Mouse (Mus musculus) R1 (cell line): ENCODE measurements at regions not wholly inside any gene's neighbourhood (a gene's known extent, or its start where the extent isn't known, plus 50 kb on each side); places are given as distances from the start of the nearest gene placed in this dataset.

Experiments
- DNase-seq: peaks from one replicate; pipeline ENCODE4 v3.0.0-alpha.2; 2018; ENCODE audit warnings: low read depth, low spot score

- no peak for DNase-seq
Measured at GRCm38 (mm10) chr3:52453041-52453440, 184.9 kb downstream of the Foxo1 start.

GRCm38 (mm10) chr3:52452345-52452744, 184.2 kb downstream of the Foxo1 start:
- no peak for DNase-seq

- no peak for DNase-seq
Measured at GRCm38 (mm10) chr3:52446991-52447390, 178.9 kb downstream of the Foxo1 start.

GRCm38 (mm10) chr3:52446500-52446899, 178.4 kb downstream of the Foxo1 start:
- DNase-seq, result no peak

GRCm38 (mm10) chr3:52444420-52445119, 176.4 kb downstream of the Foxo1 start:
- no peak for DNase-seq

GRCm38 (mm10) chr3:52443856-52444255, 175.7 kb downstream of the Foxo1 start:
- DNase-seq, result no peak

GRCm38 (mm10) chr3:52429014-52429589, 161.0 kb downstream of the Foxo1 start:
- DNase-seq, result no peak

- no peak for DNase-seq
Measured at GRCm38 (mm10) chr3:52422826-52423225, 154.7 kb downstream of the Foxo1 start.

GRCm38 (mm10) chr3:52416261-52416660, 148.1 kb downstream of the Foxo1 start:
- DNase-seq, result peak; percentile 72

GRCm38 (mm10) chr3:52415361-52415760, 147.2 kb downstream of the Foxo1 start:
- DNase-seq, result no peak

GRCm38 (mm10) chr3:52414017-52414416, 145.9 kb downstream of the Foxo1 start:
- DNase-seq, result peak; percentile 37

- DNase-seq, result peak; percentile 99
Measured at GRCm38 (mm10) chr3:52413187-52413746, 145.1 kb downstream of the Foxo1 start.

GRCm38 (mm10) chr3:52411356-52411755, 143.2 kb downstream of the Foxo1 start:
- no peak for DNase-seq

- DNase-seq, result peak; percentile 50
Measured at GRCm38 (mm10) chr3:52409465-52409864, 141.3 kb downstream of the Foxo1 start.

GRCm38 (mm10) chr3:52406778-52407318, 138.7 kb downstream of the Foxo1 start:
- DNase-seq, result no peak

GRCm38 (mm10) chr3:52404636-52405035, 136.5 kb downstream of the Foxo1 start:
- DNase-seq, result peak; percentile 47

GRCm38 (mm10) chr3:52403032-52403431, 134.9 kb downstream of the Foxo1 start:
- no peak for DNase-seq
